Mouse (Mus musculus) heart, adult 18-20 months (tissue): ENCODE data around the gene Dcbld2. TPM values are rescaled to one million over a fixed set of nuclear protein-coding genes. Genes with fewer than 3 reads are reported as not detected.

ENCODE experiments used
- DNase-seq, 2 experiments: peaks; one replicate each; pipeline ENCODE4 v3.0.0; 2021 to 2022; ENCODE audit warnings: mixed read lengths in 1 of 2
- total RNA-seq, 2 experiments: library from RNA; stranded (reverse); gene quantifications; 2 replicates each; pipeline ENCODE4 v1.2.3; 2021

Gene Dcbld2
- total RNA-seq, 2 experiments from 2014 or later = 11.1 to 14.8 TPM

- no peak for DNase-seq
These were observed 40.8 kb downstream of the Dcbld2 start for GRCm38 (mm10) chr16:58449073-58449472.

GRCm38 (mm10) chr16:58450648-58451047, 42.4 kb downstream of the Dcbld2 start:
- DNase-seq = no peak

GRCm38 (mm10) chr16:58451647-58452046, 43.4 kb downstream of the Dcbld2 start:
- no peak for DNase-seq

GRCm38 (mm10) chr16:58453138-58453537, 44.9 kb downstream of the Dcbld2 start:
- DNase-seq = peak; percentile 70 to 74

GRCm38 (mm10) chr16:58453820-58454219, 45.6 kb downstream of the Dcbld2 start:
- no peak for DNase-seq

GRCm38 (mm10) chr16:58454617-58455016, 46.4 kb downstream of the Dcbld2 start:
- peak; percentile 63 to 80 for DNase-seq

GRCm38 (mm10) chr16:58455118-58455517, 46.9 kb downstream of the Dcbld2 start:
- DNase-seq = no peak

- no peak for DNase-seq
These were observed 48.2 kb downstream of the Dcbld2 start for GRCm38 (mm10) chr16:58456445-58456844.

- DNase-seq = no peak
These were observed 48.7 kb downstream of the Dcbld2 start for GRCm38 (mm10) chr16:58456991-58457390.

- DNase-seq = peak in 1 of 2 experiments; percentile 56
These were observed 51.7 kb downstream of the Dcbld2 start for GRCm38 (mm10) chr16:58459966-58460365.

- no peak for DNase-seq
These were observed 52.1 kb downstream of the Dcbld2 start for GRCm38 (mm10) chr16:58460386-58460785.

- DNase-seq = no peak
These were observed 53.7 kb downstream of the Dcbld2 start for GRCm38 (mm10) chr16:58461856-58462518.

- DNase-seq = no peak
These were observed 54.3 kb downstream of the Dcbld2 start for GRCm38 (mm10) chr16:58462519-58462918.

- no peak for DNase-seq
These were observed 55.8 kb downstream of the Dcbld2 start for GRCm38 (mm10) chr16:58464051-58464450.

GRCm38 (mm10) chr16:58465412-58465811, 57.2 kb downstream of the Dcbld2 start:
- no peak for DNase-seq

GRCm38 (mm10) chr16:58470061-58470460, 61.8 kb downstream of the Dcbld2 start:
- no peak for DNase-seq

GRCm38 (mm10) chr16:58470841-58471240, 62.6 kb downstream of the Dcbld2 start:
- no peak for DNase-seq

- DNase-seq = peak in 1 of 2 experiments; percentile 47
These were observed 66.6 kb downstream of the Dcbld2 start for GRCm38 (mm10) chr16:58474875-58475274.

- no peak for DNase-seq
These were observed 67.4 kb downstream of the Dcbld2 start for GRCm38 (mm10) chr16:58475544-58476154.

GRCm38 (mm10) chr16:58476363-58476762, 68.1 kb downstream of the Dcbld2 start:
- DNase-seq = peak; percentile 68 to 78

- DNase-seq = no peak
These were observed 71.7 kb downstream of the Dcbld2 start for GRCm38 (mm10) chr16:58479898-58480448.

- DNase-seq = peak in 1 of 2 experiments; percentile 51
These were observed 73.1 kb downstream of the Dcbld2 start for GRCm38 (mm10) chr16:58481219-58481905.

- DNase-seq = peak; percentile 37 to 40
These were observed 73.6 kb downstream of the Dcbld2 start for GRCm38 (mm10) chr16:58481906-58482270.
